Mouse (Mus musculus) small intestine, adult 2 months (tissue): ENCODE measurements around the gene Mettl16. TPM values are rescaled to one million over a fixed set of nuclear protein-coding genes. Genes with fewer than 3 reads are reported as not detected.
A peak's percentile ranks its signal among the peaks of the same experiment; 100 is the strongest.

ENCODE experiments used
- H3K27ac ChIP-seq: fragments of 200-500 bp; 2 replicates; pipeline ENCODE4 v1.5.1; 2012; ENCODE audit warnings: low read depth, low read length, control low read depth, inconsistent platforms; ENCODE audit not compliant: insufficient read depth
- H3K27me3 ChIP-seq: fragments of 200-500 bp; 2 replicates; pipeline ENCODE4 v1.6.1; 2012; ENCODE audit warnings: mild to moderate bottlenecking, moderate library complexity, low read length, inconsistent platforms; ENCODE audit not compliant: control insufficient read depth, insufficient read depth
- H3K36me3 ChIP-seq: fragments of 200-500 bp; 2 replicates; pipeline ENCODE4 v1.6.1; 2012; ENCODE audit warnings: mild to moderate bottlenecking, low read length, control low read depth, inconsistent platforms; ENCODE audit not compliant: control insufficient read depth, insufficient read depth
- H3K4me1 ChIP-seq: fragments of 200-500 bp; 2 replicates; pipeline ENCODE4 v1.6.1; 2012; ENCODE audit warnings: low read length, inconsistent platforms, mixed read lengths; ENCODE audit not compliant: control insufficient read depth, insufficient read depth, insufficient read length
- H3K4me3 ChIP-seq: fragments of 200-500 bp; 2 replicates; pipeline ENCODE4 v1.5.1; 2012; ENCODE audit warnings: low read depth, mild to moderate bottlenecking, control low read depth, inconsistent platforms, low read length, moderate library complexity
- CTCF ChIP-seq: fragments of 200-500 bp; IDR thresholded peaks from 2 replicates; pipeline ENCODE4 v1.5.1; 2012; ENCODE audit warnings: low read depth, mild to moderate bottlenecking, control low read depth, inconsistent platforms, low read length, moderate library complexity, mixed read lengths; ENCODE audit not compliant: insufficient replicate concordance, insufficient read length; ENCODE audit errors: extremely low read depth
- POLR2A ChIP-seq: fragments of 200-500 bp; IDR thresholded peaks from 2 replicates; pipeline ENCODE4 v1.6.1; 2012; ENCODE audit warnings: low read depth, mild to moderate bottlenecking, control low read depth, inconsistent platforms, low read length, moderate library complexity
- WGBS: fragments of 180-500 bp; shearing (Covaris S2); methylation state at CpG from one replicate; pipeline ENCODE4 v1.1.7; 2018; 5-methylcytosine and 5-hydroxymethylcytosine counted together
- polyA plus RNA-seq: library from polyadenylated mRNA; depleted of rRNA; stranded (reverse); fragments of >200 nt; gene quantifications from 2 replicates; pipeline ENCODE4 v1.2.3, GENCODE M21; 2012; rRNA removed

The Mettl16 gene
- 0.65 and 1.6 TPM in 2 replicates for polyA plus RNA-seq

DNA sequence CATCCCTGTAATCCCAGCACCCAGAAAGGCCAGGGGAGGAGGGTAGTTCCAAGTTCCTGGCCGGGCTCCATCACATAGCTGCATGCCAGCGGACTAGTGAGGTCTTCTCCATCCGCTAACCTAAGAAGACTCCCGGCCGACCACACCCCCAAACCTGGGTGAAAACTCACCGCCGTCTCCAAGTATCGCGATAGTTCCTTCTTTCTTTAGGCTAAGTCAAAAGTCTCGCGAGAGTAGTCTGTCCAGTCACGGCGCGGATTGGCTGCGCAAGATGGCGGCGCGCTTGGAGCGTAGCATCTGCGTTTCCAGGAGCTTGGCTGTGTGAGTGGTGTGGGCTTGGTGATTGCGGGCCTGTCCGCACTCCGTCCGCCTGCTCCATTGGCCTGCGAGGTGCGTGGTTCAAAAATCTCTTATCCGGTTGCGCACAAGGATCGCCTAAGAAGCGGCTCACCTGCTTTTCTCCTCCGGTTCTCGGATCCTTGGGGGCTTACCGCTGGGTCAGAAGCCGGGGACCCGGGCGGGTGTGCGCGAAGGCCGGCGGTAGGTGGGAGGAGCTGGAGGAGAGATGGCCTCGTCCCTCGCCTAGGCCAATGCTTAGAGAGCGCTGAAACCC lies at the start of gene Mettl16:
Mettl16 (plus strand) TSS at position 236 of the 613 bp plus-strand sequence.
- TF ChIP-seq POLR2A (no peak), CTCF (no peak)
- H3K4me1 ChIP-seq = 0 out of 2 replicates have a peak, but pooled peaks cover 2% of the 10 kb centered on the region
- H3K36me3 ChIP-seq = peaks cover 5% of the 10 kb centered on the region
- H3K4me3 ChIP-seq = peak within 1 kb of the TSS; percentile 83
- H3K27me3 ChIP-seq = no peaks in the 10 kb centered on the region
- H3K27ac ChIP-seq = peak within 1 kb of the TSS; percentile 69
- WGBS = under 1% methylated on average over 43 of the region's 43 CpGs

GRCm38 (mm10) chr11:74721141-74721540 lies 49.5 kb upstream of the Mettl16 start:
- H3K4me3 ChIP-seq = no peak overlapping the region
- H3K4me1 ChIP-seq = peaks cover 4% of the 10 kb centered on the region; the same call in 1 of the 2 replicates
- no peaks in the 10 kb centered on the region for H3K36me3 ChIP-seq
- H3K27me3 ChIP-seq = no peaks in the 10 kb centered on the region
- TF ChIP-seq CTCF (no peak), POLR2A (no peak)
- H3K27ac ChIP-seq = no peak overlapping the region
- WGBS = 47% methylated on average over 2 of the region's 2 CpGs

DNA sequence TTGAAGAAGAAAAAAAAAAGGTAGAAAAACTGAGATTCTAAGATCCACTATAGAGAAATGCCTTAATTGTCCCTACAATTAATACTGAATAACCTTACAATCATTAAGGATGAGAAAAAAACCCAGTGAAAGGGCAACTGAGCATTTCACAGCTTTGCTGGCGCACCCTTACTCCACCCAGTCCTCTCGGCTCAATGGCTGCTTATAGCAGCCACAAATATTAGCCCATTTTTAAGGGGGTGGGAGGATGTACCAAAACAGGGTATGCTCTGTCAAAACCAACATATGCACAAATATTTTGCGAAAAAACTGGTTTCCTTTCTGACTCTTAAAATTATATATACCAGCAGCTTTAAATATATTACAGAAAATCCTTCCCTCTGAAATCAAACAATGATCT lies 48.7 kb upstream of the Mettl16 start:
- H3K36me3 ChIP-seq = no peaks in the 10 kb centered on the region
- no peaks in the 10 kb centered on the region for H3K27me3 ChIP-seq
- TF ChIP-seq POLR2A (no peak), CTCF (no peak)
- H3K27ac ChIP-seq = no peak overlapping the region
- WGBS = 25% methylated on average over 3 of the region's 3 CpGs
- H3K4me3 ChIP-seq = no peak overlapping the region
- H3K4me1 ChIP-seq = peaks cover 2% of the 10 kb centered on the region; the same call in 1 of the 2 replicates

DNA sequence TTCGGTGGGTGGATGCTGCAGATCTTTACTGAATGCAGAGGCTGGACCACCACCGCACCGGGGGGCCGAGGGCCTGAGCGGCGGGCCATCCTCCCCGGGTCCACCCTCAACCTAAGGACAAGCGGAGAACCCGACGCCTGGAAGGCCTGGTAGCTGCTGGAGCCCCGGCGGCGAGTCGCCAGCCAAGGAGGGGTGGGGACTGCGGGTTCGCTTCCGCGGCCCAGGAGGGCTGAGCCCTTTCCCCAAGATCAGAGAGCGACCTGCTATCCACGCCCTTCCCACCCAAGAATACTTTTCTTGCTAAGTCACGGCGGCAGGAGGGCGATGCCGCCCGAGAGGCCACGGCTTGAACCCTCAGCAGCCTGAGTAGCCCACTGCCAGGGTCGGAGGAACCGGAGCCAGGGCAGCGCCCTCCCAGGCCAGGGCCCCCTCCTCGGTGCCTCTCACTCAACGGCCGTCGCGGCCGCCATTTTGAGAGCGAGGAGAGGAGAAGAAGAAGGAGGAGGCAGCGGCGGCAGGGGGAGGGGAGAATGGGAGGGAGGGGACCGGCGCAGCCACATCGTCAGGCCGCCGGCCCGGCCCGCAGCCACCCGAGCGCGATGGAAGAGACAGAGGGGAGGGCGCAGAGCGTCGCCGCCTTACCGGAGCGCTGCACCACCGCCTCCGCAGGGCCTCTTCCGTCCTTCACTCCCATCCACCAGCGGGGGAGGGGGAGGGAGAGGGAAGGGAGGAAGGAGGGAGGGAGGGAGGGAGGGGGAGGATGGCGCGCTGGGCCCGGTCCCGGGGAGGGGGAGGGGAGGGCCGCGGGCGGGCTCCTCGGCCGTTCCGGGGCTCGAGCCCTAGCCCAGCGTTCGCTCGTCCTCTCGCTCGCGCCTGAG lies 47.0 kb upstream of the Mettl16 start:
- H3K27ac ChIP-seq = peak overlapping the region; percentile 94
- WGBS = under 1% methylated on average over 41 of the region's 75 CpGs
- no peaks in the 10 kb centered on the region for H3K27me3 ChIP-seq
- no peaks in the 10 kb centered on the region for H3K36me3 ChIP-seq
- peaks cover 2% of the 10 kb centered on the region; the same call in 1 of the 2 replicates for H3K4me1 ChIP-seq
- TF ChIP-seq CTCF = no peak
- peak; percentile 78 for TF ChIP-seq POLR2A
- H3K4me3 ChIP-seq = peak overlapping the region; percentile 92

GRCm38 (mm10) chr11:74724235-74724791 lies 46.3 kb upstream of the Mettl16 start, which contains the start of gene Pafah1b1:
TSS of gene Pafah1b1 (minus strand) at chr11:74724670.
- peak within 1 kb of the TSS; percentile 94 for H3K27ac ChIP-seq
- no peaks in the 10 kb centered on the region for H3K27me3 ChIP-seq
- H3K4me1 ChIP-seq = peaks cover 2% of the 10 kb centered on the region; the same call in 1 of the 2 replicates
- TF ChIP-seq CTCF = peak; percentile 39; the same call in 1 of the 2 replicates
- TF ChIP-seq POLR2A = peak; percentile 99
- WGBS = under 1% methylated on average over 51 of the region's 56 CpGs
- H3K4me3 ChIP-seq = peak within 1 kb of the TSS; percentile 92
- H3K36me3 ChIP-seq = no peaks in the 10 kb centered on the region

- TF ChIP-seq CTCF = no peak
- TF ChIP-seq POLR2A = no peak
- 70% methylated on average over 5 of the region's 5 CpGs for WGBS
- peaks cover 2% of the 10 kb centered on the region; the same call in 1 of the 2 replicates for H3K4me1 ChIP-seq
- no peak overlapping the region for H3K4me3 ChIP-seq
- no peak overlapping the region for H3K27ac ChIP-seq
- H3K27me3 ChIP-seq = no peaks in the 10 kb centered on the region
- H3K36me3 ChIP-seq = no peaks in the 10 kb centered on the region
Measured at GRCm38 (mm10) chr11:74725181-74725580, 45.4 kb upstream of the Mettl16 start.
